Mouse (Mus musculus): Measurements from ENCODE around the gene Bpifa2. TPM values are rescaled to one million over a fixed set of nuclear protein-coding genes. Genes with fewer than 3 reads are reported as not detected.

The Bpifa2 gene
- polyA plus RNA-seq, 1 experiment from 2014 or later = not detected

Other genes with a start within 250 kb of the Bpifa2 start
- not detected in 2 replicates for gene Efcab8, start 228.3 kb upstream of the Bpifa2 start, polyA plus RNA-seq (2014; fragmentation: Nextera tagmentation; extraction: Ambion mirVana)
- not detected in 2 replicates for gene Sun5, start 137.2 kb upstream of the Bpifa2 start, polyA plus RNA-seq (2014; fragmentation: Nextera tagmentation; extraction: Ambion mirVana)
- not detected in 2 replicates for gene Bpifb2, start 133.2 kb upstream of the Bpifa2 start, polyA plus RNA-seq (2014; fragmentation: Nextera tagmentation; extraction: Ambion mirVana)
- not detected in 2 replicates for gene Bpifb6, start 107.9 kb upstream of the Bpifa2 start, polyA plus RNA-seq (2014; fragmentation: Nextera tagmentation; extraction: Ambion mirVana)
- gene Bpifb3, start 90.0 kb upstream of the Bpifa2 start, polyA plus RNA-seq (2014; fragmentation: Nextera tagmentation; extraction: Ambion mirVana) = not detected in 2 replicates
- not detected in 2 replicates for gene Bpifb4, start 70.1 kb upstream of the Bpifa2 start, polyA plus RNA-seq (2014; fragmentation: Nextera tagmentation; extraction: Ambion mirVana)
- gene Bpifa6, start 33.3 kb upstream of the Bpifa2 start, polyA plus RNA-seq (2014; fragmentation: Nextera tagmentation; extraction: Ambion mirVana) = not detected in 2 replicates
- gene Bpifa3, start 122.1 kb downstream of the Bpifa2 start, polyA plus RNA-seq (2014; fragmentation: Nextera tagmentation; extraction: Ambion mirVana) = not detected in 2 replicates
- gene Bpifa1, start 134.6 kb downstream of the Bpifa2 start, polyA plus RNA-seq (2014; fragmentation: Nextera tagmentation; extraction: Ambion mirVana) = not detected in 2 replicates
- gene Bpifa5, start 154.3 kb downstream of the Bpifa2 start, polyA plus RNA-seq (2014; fragmentation: Nextera tagmentation; extraction: Ambion mirVana) = not detected in 2 replicates
- not detected in 2 replicates for gene Bpifb1, start 182.6 kb downstream of the Bpifa2 start, polyA plus RNA-seq (2014; fragmentation: Nextera tagmentation; extraction: Ambion mirVana)
- gene Bpifb5, start 215.5 kb downstream of the Bpifa2 start, polyA plus RNA-seq (2014; fragmentation: Nextera tagmentation; extraction: Ambion mirVana) = 0.24 TPM in 1 of 2 replicates, not detected in the other
- not detected in 2 replicates for gene Bpifb9a, start 249.6 kb downstream of the Bpifa2 start, polyA plus RNA-seq (2014; fragmentation: Nextera tagmentation; extraction: Ambion mirVana)